Mouse (Mus musculus) neutrophil, adult 5-6 weeks (primary cell): ENCODE data around the gene Tgm2. TPM values are rescaled to one million over a fixed set of nuclear protein-coding genes. Genes with fewer than 3 reads are reported as not detected.

Experiments
- ATAC-seq: fragments of 151-379, 151-347 bp; 2 replicates; pipeline ENCODE4 v1.8.0; 2017; ENCODE audit warnings: mild to moderate bottlenecking, moderate TSS enrichment; ENCODE audit not compliant: insufficient number of reproducible peaks, poor library complexity, low FRiP score, severe bottlenecking; ENCODE audit errors: extremely low read depth
- total RNA-seq: library from RNA; stranded (forward); fragments of 200-1000 nt; gene quantifications from 2 replicates; pipeline ENCODE4 v1.2.3, GENCODE M21; 2017

The Tgm2 gene
- total RNA-seq, 1 experiment from 2014 or later: 20.3 TPM

DNA sequence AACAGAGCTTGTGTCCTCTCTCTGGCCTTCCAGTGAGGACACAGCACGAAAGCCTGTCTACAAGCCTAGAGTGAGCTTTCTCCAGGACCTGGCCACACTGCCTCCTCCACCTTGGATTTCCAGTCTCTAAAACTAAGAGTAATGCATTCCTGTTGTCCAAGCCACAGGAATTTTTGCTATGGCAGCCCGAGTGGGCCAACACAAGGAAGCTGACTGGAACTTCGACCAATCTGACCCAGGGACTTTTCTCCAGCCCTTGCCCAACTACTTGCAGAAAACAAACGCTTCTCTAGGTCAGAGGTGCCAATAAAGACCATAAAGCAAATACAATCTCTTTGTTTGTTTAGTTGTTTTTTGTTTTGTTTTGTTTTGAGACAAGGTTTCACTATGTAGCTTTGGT, 56.1 kb downstream of the Tgm2 start:
- no peak for ATAC-seq

DNA sequence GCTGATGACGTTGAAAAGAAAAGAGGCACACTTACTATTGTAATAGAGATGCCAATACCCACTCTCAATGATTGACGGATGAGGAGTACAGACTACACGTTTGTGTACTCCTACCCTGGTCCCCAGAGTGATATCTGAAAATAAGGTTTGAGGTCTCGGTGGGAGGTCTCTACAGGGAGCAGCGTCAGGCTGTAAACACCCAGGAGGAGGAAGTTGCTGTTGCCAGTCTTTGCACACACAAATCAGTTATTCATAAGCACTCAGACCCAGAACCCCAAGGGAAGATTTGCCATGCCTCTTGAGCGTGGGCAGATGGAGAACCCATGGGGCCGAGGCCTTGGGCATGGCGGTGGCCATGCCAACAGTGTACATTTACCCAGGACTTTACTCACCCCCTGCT, 61.8 kb downstream of the Tgm2 start:
- no peak for ATAC-seq

DNA sequence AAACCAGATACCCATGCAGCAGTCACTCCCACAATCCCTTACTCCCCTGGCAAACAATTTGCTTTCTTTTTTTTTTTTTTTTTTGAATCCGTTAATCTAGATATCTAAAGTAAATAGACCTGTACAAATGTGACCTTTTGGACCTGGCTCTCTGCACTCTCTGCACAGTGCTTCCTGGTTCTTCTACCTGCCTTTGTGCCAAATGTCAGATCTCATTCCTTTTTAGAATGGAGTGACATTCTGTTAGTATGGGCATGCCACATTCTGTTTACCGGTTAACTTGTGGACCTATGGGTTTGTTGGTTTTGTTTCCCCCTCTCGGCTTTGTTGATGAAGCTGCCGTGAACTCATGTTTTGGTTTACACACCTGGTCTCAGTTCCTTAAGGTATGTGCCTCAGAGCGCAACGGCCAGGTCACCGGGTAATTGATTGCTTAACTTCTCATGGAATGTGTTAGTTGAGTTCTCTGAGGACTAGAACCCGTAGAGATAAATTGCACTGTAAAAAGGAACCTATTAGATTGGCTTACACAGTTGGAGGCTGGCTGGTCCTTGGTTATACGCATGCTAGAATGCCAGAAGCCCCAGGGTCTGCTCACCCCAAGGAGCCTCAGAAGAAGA, 65.5 kb downstream of the Tgm2 start:
- ATAC-seq: no peak

DNA sequence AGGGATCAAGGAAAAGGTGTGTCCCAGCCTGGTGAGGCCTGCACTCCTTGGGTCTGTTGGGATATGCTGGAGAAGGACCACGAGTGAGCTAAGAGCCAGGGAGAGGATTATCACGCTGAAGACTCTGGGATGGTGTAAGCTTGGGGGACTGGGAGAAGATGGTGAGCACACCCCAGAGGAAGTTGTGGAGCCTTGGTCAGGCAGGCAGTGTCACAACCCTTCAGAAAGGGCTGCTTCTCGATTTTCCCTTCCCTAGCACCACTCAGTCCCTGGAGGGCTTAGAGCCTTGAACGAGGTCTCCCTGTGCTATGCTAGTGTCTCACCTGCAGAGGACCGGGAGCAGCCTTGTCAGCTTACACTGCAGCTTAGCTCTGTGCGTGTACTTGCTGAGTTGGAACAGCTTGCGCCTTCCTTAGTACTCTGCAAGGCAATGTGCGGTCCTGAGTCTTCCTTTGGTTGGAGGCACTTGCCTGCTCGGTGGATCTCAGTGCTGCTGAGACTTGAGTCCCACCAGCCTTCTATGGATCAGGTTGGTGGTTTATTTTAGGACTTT, 66.3 kb downstream of the Tgm2 start:
- peak; percentile 47; the same call in 1 of the 2 replicates for ATAC-seq

DNA sequence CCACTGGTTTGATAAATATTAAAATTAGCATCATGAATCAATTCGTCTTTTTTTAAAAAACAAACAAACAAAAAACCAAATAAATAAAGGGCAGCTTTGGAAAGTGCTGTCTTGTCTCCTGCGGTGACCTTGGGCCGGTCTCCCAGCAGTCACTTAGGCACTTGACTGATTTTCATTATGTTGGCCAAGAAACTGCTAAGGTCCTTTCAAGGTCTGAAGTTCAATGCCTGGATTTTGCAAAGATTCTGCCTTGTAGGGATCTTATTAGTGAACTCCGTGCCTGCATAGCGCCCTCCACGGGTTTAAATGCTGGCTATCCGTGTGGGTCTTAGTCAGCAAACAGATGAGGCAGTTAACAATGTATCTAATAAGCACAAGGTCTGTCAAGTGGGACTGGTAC, 67.3 kb downstream of the Tgm2 start:
- ATAC-seq: no peak

DNA sequence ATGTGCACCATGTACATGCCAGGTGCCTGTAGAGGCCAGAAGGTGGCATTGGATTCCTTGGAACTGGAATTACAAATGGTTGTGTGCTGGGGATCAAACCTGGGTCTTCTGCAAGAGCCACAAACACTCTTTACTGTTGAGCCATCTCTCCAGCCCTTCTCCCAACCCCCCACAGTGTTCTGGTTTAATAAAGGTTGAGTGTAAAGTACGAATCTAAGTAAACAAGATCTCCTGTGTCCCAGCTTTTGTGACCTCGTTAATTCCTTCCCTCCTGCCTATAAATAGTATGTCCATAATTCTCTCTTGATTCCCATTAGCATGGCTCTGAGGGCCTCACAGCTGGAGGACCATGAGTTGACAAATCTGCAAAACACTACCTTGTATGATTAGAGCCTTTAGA, 68.3 kb downstream of the Tgm2 start:
- ATAC-seq: no peak

DNA sequence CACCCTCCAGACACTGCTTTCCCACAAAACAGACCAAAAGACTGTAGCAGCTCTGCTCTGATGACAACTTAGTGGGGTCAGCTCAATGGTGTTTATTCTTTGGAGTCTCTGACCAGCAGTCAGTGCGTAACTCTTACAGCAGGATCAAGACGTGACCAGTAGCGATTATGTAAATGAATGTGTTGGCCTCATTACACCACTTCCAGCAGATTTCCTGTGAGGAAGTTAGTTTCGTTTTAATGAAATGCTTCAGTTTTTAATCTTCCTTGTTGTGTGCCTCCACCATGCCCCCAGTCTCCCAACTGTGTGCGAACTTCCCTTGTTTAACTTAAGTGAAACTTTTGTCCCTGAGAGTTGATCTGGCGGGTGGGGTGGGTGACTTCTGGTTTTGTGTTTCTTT, 69.5 kb downstream of the Tgm2 start:
- ATAC-seq: no peak

DNA sequence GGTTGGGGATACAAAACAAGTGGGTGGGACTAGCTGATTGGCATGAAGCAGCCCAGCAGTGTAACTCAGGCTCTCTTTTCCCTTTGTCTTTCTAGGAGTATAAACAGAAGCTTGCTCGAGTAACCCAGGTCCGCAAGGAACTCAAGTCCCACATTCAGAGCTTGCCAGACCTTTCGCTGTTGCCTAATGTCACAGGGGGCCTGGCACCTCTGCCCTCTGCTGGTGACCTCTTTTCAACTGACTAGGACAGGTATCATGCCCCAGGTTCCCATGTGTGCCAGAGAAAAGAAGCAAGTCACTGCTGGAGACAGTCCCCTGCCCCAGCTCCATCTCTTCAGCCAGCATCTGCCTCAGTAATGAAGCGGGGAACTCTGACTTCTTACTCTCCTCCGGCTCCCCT, 71.4 kb downstream of the Tgm2 start:
- no peak for ATAC-seq

DNA sequence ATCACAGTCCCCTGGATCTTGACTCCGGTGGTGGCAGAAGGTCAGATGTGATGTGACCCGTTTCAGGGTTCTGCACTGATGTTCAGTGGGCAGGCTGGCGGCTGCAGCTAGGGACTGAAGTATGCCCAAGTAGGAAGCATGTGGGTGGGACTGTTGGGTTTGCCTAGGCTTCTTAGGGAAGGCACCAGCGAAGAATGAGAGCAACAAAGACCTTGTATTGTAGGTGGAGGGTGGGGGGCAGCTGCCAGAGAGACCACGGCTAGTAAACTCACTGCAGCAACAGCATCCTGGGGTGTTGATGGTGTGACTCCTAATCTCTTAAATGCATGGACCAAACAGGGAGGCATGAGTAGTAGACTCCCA, 74.6 kb downstream of the Tgm2 start:
- no peak for ATAC-seq

DNA sequence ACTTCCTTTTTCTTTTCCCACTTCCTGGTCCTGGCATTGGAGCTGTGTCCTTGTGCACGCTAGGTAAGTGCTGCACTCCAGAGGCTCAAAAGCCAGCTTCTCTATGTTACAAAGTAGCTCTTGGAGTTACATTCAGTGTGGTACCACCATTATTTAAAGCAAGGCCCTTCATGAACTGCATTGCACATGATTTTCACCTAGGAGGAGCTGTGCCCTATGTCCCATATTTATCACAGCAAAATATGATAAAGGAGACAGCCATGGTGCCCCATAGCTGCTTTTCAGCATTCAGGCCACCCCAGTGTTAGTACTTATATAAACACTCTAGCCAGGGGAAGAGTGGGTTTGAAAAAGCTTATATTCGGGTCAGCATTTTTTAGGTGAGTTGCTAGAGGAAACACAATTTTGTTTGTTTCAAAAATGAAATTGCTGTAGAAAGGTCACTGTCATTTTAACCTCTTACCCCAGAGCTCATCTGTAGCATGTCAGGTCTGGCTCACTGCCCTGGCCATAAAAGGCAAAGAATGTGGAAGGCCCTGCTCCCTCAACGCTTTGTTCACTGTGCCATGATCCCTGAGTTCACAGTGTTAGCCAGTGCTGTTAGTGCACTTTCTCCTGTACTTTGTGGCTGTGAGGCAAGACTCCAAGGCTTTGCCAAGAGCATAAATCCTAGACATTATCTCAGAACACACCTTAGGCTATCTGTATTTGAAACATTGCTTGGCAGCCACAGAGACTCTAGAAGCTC, 75.2 kb downstream of the Tgm2 start:
- no peak for ATAC-seq

DNA sequence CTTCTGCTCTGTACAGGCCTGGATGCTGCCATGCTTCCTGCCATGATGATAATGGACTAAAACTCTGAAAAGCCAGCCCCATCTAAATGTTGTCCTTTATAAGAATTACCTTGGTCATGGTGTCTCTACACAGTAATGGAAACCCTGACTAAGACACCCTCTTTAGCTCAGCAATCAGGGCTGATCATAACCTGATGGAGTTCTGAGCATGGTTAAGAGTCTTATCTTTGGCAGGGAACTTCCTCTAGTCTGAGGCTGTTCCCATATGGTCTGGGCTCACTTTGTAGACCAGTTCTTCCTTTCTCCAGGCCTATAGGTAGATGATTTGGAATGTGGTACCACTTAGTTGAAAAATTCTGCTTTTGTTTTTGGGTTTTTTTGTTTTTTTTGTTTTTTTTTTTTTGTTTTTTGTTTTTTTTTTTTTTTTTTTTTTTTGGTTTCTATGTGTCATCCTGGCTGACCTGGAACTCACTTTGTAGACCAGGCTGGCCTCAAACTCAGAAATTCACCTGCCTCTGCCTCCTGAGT, 77.7 kb downstream of the Tgm2 start:
- ATAC-seq: no peak

DNA sequence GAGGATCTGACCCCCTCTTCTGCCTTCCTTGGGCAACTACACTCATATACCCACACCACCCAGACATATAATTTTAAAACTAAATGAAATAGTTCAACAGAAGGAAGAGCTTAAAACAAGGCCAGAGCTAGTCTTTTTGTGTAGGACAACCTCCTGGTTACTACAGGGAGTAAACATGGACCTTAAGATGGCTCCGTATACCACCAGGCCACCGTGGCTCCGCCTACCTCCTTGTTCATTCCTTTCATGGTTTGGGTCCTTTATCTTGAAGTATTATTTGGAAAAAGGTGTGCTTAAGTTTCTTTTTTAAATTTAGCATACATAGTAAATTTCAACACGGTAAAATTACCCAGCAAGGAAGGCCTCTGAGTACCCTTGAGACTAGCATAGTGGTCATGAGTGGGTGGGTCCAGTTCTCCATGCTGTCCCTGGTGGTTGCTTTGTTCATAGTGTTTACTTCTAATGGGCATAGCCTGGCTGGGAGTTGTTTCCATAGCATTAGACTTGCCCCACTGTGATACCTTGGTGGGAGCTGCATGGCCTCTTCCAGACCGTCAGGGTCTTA, 78.9 kb downstream of the Tgm2 start:
- no peak for ATAC-seq

DNA sequence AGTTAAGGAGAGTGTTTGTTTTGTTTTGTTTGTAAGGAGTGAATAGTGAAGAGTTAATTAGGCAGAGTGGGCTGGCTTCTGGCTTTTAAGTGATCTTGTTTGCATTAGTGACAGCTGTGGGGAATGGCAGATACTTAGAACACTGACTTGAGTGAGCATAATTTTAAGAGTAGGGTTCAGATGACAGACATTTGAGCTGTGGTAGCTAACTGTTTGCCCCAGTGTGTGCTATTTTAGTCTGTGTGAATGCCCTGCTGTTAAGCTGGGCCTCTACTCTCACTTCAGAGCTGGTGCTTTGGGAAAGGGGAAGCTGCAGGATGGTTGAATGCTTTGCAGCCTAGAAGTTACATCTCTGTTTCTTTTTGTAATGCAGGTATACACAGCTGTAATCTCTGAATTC, 79.8 kb downstream of the Tgm2 start:
- no peak for ATAC-seq

Other genes starting within 250 kb of the Tgm2 start
- gene Vstm2l, start 231.8 kb downstream of the Tgm2 start, total RNA-seq: not detected in 2 replicates
- 26.4 and 28.2 TPM in 2 replicates for gene Tti1, start 118.0 kb downstream of the Tgm2 start, total RNA-seq
- gene Rprd1b, start 117.9 kb downstream of the Tgm2 start, total RNA-seq: 18.9 and 29.2 TPM in 2 replicates
- not detected in 2 replicates for gene D630003M21Rik, start 82.8 kb upstream of the Tgm2 start, total RNA-seq
- not detected in 2 replicates for gene Bpi, start 111.7 kb upstream of the Tgm2 start, total RNA-seq
- gene Lbp, start 160.1 kb upstream of the Tgm2 start, total RNA-seq: 1.2 and 2.6 TPM in 2 replicates
- gene Snhg11, start 229.2 kb upstream of the Tgm2 start, total RNA-seq: not detected in 2 replicates